Comparison of ENCODE assay signal across 9 mouse cellular contexts in the genomic region with DNA sequence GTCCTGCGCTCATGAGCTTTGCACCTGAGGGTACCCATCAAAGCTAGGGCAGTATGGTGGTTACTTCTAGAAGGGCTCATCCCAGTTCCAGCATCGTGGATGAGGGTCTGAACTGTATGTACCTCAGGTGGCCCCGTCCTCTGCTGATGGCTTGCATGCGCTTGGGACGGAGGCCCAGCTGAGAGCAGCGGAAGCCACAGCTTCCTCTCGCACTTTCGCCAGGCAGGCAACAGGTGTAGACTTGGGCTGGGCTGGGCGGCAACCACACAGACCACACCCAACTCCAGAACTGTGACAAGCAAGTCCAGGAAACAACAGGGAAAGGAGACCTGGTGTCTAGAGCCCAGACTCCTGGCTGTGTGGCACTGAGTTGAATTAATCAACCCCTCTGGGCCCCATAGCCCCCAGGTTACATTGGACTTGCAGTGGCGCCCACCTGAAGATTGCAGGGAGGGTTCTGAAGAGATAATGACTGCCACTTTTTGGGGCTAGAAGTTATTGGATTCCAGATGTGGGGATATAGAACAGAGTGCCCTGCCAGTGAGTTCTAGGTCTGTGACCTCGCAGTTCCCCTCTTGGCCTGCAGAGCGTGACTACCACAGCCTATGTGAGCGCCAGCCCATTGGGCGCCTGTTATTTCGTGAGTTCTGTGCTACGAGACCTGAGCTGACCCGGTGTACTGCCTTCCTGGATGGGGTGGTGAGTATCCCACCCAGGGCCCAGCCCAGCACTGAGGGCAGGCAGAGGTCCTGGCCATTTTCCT. TPM values are rescaled to one million over a fixed set of nuclear protein-coding genes. Genes with fewer than 3 reads are reported as not detected.
A peak's percentile ranks its signal among the peaks of the same experiment; 100 is the strongest.
DNase-seq lines count a peak whose midpoint lies in the region; ATAC-seq and TF ChIP-seq lines count a peak whose summit lies in the region.
"Had no signal": no experiment of that assay in that cellular context is flagged by ENCODE, and none has a peak within 500 bp of the region (broad histone marks: within the 10 kb centered on the region; RNA-seq: fewer than 3 reads in every experiment).

No protein-coding gene starts in this region.

- H3K4me1 ChIP-seq in lung, adult 2 months (ENCODE audit: control insufficient read depth, insufficient read depth, low read length) = peaks cover 26% of the 10 kb centered on the region

- peak; percentile 65 for DNase-seq in CD4-positive, CD25-positive, alpha-beta regulatory T cell, adult 2 months (ENCODE audit: low read depth, low spot score)
- DNase-seq in lung, adult 2 months = no peak
- DNase-seq in lung, postnatal 25 days (ENCODE audit: low spot score) = no peak
- peak; percentile 59 for DNase-seq in lung, postnatal 36 days
- DNase-seq in thymus, postnatal 14 days = peak; percentile 82
- DNase-seq in MN1 (ENCODE audit: low spot score) = no peak
- DNase-seq in frontal cortex, adult 2 months (ENCODE audit: extremely low spot score in 1 of 2, low spot score in 1 of 2) = no peak

- 0 out of 2 replicates have a peak, but pooled peaks have one; percentile 6 for TF ChIP-seq CTCF in lung, adult 2 months (IDR thresholded peaks at IDR 0.05; ENCODE audit: insufficient read depth, low read length)

- H3K4me3 ChIP-seq in lung, adult 2 months (replicated peaks; ENCODE audit: extremely low read depth, low read depth, low read length) = no peak overlapping the region

- TF ChIP-seq POLR2A in lung, adult 2 months (IDR thresholded peaks at IDR 0.05; ENCODE audit: borderline replicate concordance, extremely low read depth, low read depth, low read length) = no peak

- no peak for ATAC-seq in CD4-positive, CD25-positive, alpha-beta regulatory T cell, adult 4 months

- whole genome bisulfite sequencing in lung, adult 2 months = 79% methylated on average over 17 of the region's 17 CpGs

RNA-seq across cellular contexts. Expression of a gene that starts 5.0 kb away (rescaled TPM):
- 10 to 100 TPM; 26.4 to 36.7 TPM for polyA plus RNA-seq in CD4-positive, CD25-positive, alpha-beta regulatory T cell, adult 4 months (2017; shearing (Covaris generic))
- polyA plus RNA-seq in lung, adult 2 months (2012; rRNA removed) = 45.2 and 55.5 TPM in 2 replicates
- 70.6 and 74.3 TPM in 2 replicates for polyA plus RNA-seq in frontal cortex, adult 2 months (2012; rRNA removed)

RNA-seq across cellular contexts. Expression of a gene that starts 14.2 kb away (rescaled TPM):
- polyA plus RNA-seq in CD4-positive, CD25-positive, alpha-beta regulatory T cell, adult 4 months (2017; shearing (Covaris generic)) = not detected
- polyA plus RNA-seq in lung, adult 2 months (2012; rRNA removed) = 5.6 and 9.6 TPM in 2 replicates
- polyA plus RNA-seq in frontal cortex, adult 2 months (2012; rRNA removed) = 67.1 and 81.0 TPM in 2 replicates

RNA-seq across cellular contexts. Expression of a gene that starts 23.3 kb away (rescaled TPM):
- polyA plus RNA-seq in CD4-positive, CD25-positive, alpha-beta regulatory T cell, adult 4 months (2017; shearing (Covaris generic)) = not detected
- 0.19 and 0.36 TPM in 2 replicates for polyA plus RNA-seq in lung, adult 2 months (2012; rRNA removed)
- polyA plus RNA-seq in frontal cortex, adult 2 months (2012; rRNA removed) = 0.57 and 0.82 TPM in 2 replicates
- polyA plus RNA-seq: embryonic facial prominence, embryonic 11.5 days had no signal

RNA-seq across cellular contexts. Expression of a gene that starts 34.8 kb away (rescaled TPM):
- not detected for polyA plus RNA-seq in CD4-positive, CD25-positive, alpha-beta regulatory T cell, adult 4 months (2017; shearing (Covaris generic))
- not detected in 2 replicates for polyA plus RNA-seq in lung, adult 2 months (2012; rRNA removed)
- polyA plus RNA-seq in frontal cortex, adult 2 months (2012; rRNA removed) = 0.34 and 0.42 TPM in 2 replicates
- polyA plus RNA-seq: embryonic facial prominence, embryonic 11.5 days had no signal

RNA-seq across cellular contexts. Expression of a gene that starts 38.1 kb away (rescaled TPM):
- not detected for polyA plus RNA-seq in CD4-positive, CD25-positive, alpha-beta regulatory T cell, adult 4 months (2017; shearing (Covaris generic))
- polyA plus RNA-seq in lung, adult 2 months (2012; rRNA removed) = 20.6 and 21.6 TPM in 2 replicates
- 366 and 391 TPM in 2 replicates for polyA plus RNA-seq in frontal cortex, adult 2 months (2012; rRNA removed)

Comparison
In these comparisons a context has a peak if more than half of its experiments do, and no peak if none do; other contexts are left out.
1. DNase-seq: peak in CD4-positive, CD25-positive, alpha-beta regulatory T cell, adult 2 months (single experiment), lung, postnatal 36 days (single experiment) and thymus, postnatal 14 days (single experiment); none in lung, adult 2 months (single experiment), lung, postnatal 25 days (single experiment), MN1 (single experiment) and frontal cortex, adult 2 months (0 of 2).